Mouse (Mus musculus): ENCODE data around the gene Gm42674. TPM values are rescaled to one million over a fixed set of nuclear protein-coding genes. Genes with fewer than 3 reads are reported as not detected.

Gene Gm42674
- polyA plus RNA-seq (2021; fragmentation: Nextera tagmentation): not detected in 2 replicates
- long read RNA-seq, experiment 1, partial matches to known transcripts: 0 of 1 reads
- long read RNA-seq, experiment 1, other reads (novel, unspliced or antisense): 1 of 1 reads
- long read RNA-seq, experiment 2: 0 reads

GRCm38 (mm10) chr3:90601486-90602110, at the start of gene Gm42674:
Gene Gm42674 (plus strand): TSS chr3:90601904.

GRCm38 (mm10) chr3:90560008-90560628, 41.6 kb upstream of the Gm42674 start, which contains the start of gene S100a3:
Gene S100a3 (plus strand): TSS chr3:90560578.

GRCm38 (mm10) chr3:90589947-90590346, 11.8 kb upstream of the Gm42674 start, which contains the start of gene S100a2:
Gene S100a2 (plus strand): TSS chr3:90590247.

GRCm38 (mm10) chr3:90603623-90604022, 1.9 kb downstream of the Gm42674 start, which contains the start of gene S100a4:
Gene S100a4 (plus strand): TSS chr3:90603771.

GRCm38 (mm10) chr3:90608223-90608622, 6.5 kb downstream of the Gm42674 start, which contains the start of gene S100a5:
Gene S100a5 (plus strand): TSS chr3:90608523.

GRCm38 (mm10) chr3:90612728-90613291, 11.1 kb downstream of the Gm42674 start, which contains the start of gene S100a6:
Gene S100a6 (plus strand): TSS chr3:90612882.

GRCm38 (mm10) chr3:90653717-90654116, 52.0 kb downstream of the Gm42674 start, which contains the start of gene S100a7a:
Gene S100a7a (plus strand): TSS chr3:90654017.

Other genes with a start within 250 kb of the Gm42674 start
- 3.6 TPM in 2 replicates for gene Slc27a3, start 212.0 kb upstream of the Gm42674 start, polyA plus RNA-seq (2021; fragmentation: Nextera tagmentation)
- 12.0 and 12.8 TPM in 2 replicates for gene Ints3, start 168.3 kb upstream of the Gm42674 start, polyA plus RNA-seq (2021; fragmentation: Nextera tagmentation)
- gene Npr1, start 136.0 kb upstream of the Gm42674 start, polyA plus RNA-seq (2021; fragmentation: Nextera tagmentation): 0.78 and 0.92 TPM in 2 replicates
- gene Ilf2, start 125.8 kb upstream of the Gm42674 start, polyA plus RNA-seq (2021; fragmentation: Nextera tagmentation): 70.1 and 73.7 TPM in 2 replicates
- gene Snapin, start 110.9 kb upstream of the Gm42674 start, polyA plus RNA-seq (2021; fragmentation: Nextera tagmentation): 91.8 and 96.6 TPM in 2 replicates
- 86.8 and 92.3 TPM in 2 replicates for gene Chtop, start 92.4 kb upstream of the Gm42674 start, polyA plus RNA-seq (2021; fragmentation: Nextera tagmentation)
- 287 and 351 TPM in 2 replicates for gene S100a1, start 87.5 kb upstream of the Gm42674 start, polyA plus RNA-seq (2021; fragmentation: Nextera tagmentation)
- gene S100a13, start 87.5 kb upstream of the Gm42674 start, polyA plus RNA-seq (2021; fragmentation: Nextera tagmentation): 174 and 206 TPM in 2 replicates
- gene S100a14, start 75.0 kb upstream of the Gm42674 start, polyA plus RNA-seq (2021; fragmentation: Nextera tagmentation): 0.15 TPM in 1 of 2 replicates, not detected in the other
- 198 and 207 TPM in 2 replicates for gene S100a16, start 64.7 kb upstream of the Gm42674 start, polyA plus RNA-seq (2021; fragmentation: Nextera tagmentation)
- 0.58 and 1.2 TPM in 2 replicates for gene S100a3, start 41.3 kb upstream of the Gm42674 start, polyA plus RNA-seq (2021; fragmentation: Nextera tagmentation)
- gene S100a2, start 11.7 kb upstream of the Gm42674 start, polyA plus RNA-seq (2021; fragmentation: Nextera tagmentation): not detected in 2 replicates
- gene S100a4, start 1.9 kb downstream of the Gm42674 start, polyA plus RNA-seq (2021; fragmentation: Nextera tagmentation): 5.3 and 5.8 TPM in 2 replicates
- not detected in 2 replicates for gene S100a5, start 6.6 kb downstream of the Gm42674 start, polyA plus RNA-seq (2021; fragmentation: Nextera tagmentation)
- gene S100a6, start 11.0 kb downstream of the Gm42674 start, polyA plus RNA-seq (2021; fragmentation: Nextera tagmentation): 46.6 and 59.7 TPM in 2 replicates
- gene S100a7a, start 52.1 kb downstream of the Gm42674 start, polyA plus RNA-seq (2021; fragmentation: Nextera tagmentation): 0.10 TPM in 1 of 2 replicates, not detected in the other
- 0.62 and 0.70 TPM in 2 replicates for gene S100a8, start 67.1 kb downstream of the Gm42674 start, polyA plus RNA-seq (2021; fragmentation: Nextera tagmentation)
- gene S100a9, start 93.8 kb downstream of the Gm42674 start, polyA plus RNA-seq (2021; fragmentation: Nextera tagmentation): not detected in 2 replicates
- gene Pglyrp4, start 125.0 kb downstream of the Gm42674 start, polyA plus RNA-seq (2021; fragmentation: Nextera tagmentation): not detected in 2 replicates
- not detected in 2 replicates for gene Gm5849, start 176.0 kb downstream of the Gm42674 start, polyA plus RNA-seq (2021; fragmentation: Nextera tagmentation)